Mouse (Mus musculus) midbrain, embryonic 11.5 days (tissue): Measurements from ENCODE around the gene Mdga2. TPM values are rescaled to one million over a fixed set of nuclear protein-coding genes. Genes with fewer than 3 reads are reported as not detected.

Experiments used
- ATAC-seq: fragments of 200-750 bp; cut with Nextera tagmentation; 2 replicates; pipeline ENCODE4 v1.8.0; 2017; ENCODE audit warnings: moderate TSS enrichment, moderate library complexity; ENCODE audit not compliant: low FRiP score
- DNase-seq: peaks from one replicate; pipeline ENCODE4 v3.0.0; 2015; ENCODE audit warnings: low spot score; ENCODE audit errors: missing footprints
- H3K27ac ChIP-seq: fragments of 300-500 bp; sonication (generic); 2 replicates; pipeline ENCODE4 v1.5.1; 2014; ENCODE audit warnings: low read depth, low read length
- H3K27me3 ChIP-seq: fragments of 300-500 bp; sonication (generic); 2 replicates; pipeline ENCODE4 v1.6.1; 2014; ENCODE audit warnings: mild to moderate bottlenecking, low read length, moderate library complexity, mixed read lengths; ENCODE audit not compliant: control insufficient read depth, insufficient read depth
- H3K36me3 ChIP-seq: fragments of 300-500 bp; sonication (generic); 2 replicates; pipeline ENCODE4 v1.6.1; 2014; ENCODE audit warnings: mild to moderate bottlenecking, low read length, moderate library complexity, mixed read lengths; ENCODE audit not compliant: control insufficient read depth, insufficient read depth
- H3K4me1 ChIP-seq: fragments of 300-500 bp; sonication (generic); 2 replicates; pipeline ENCODE4 v1.6.1; 2014; ENCODE audit warnings: low read length; ENCODE audit not compliant: control insufficient read depth, insufficient read depth
- H3K4me2 ChIP-seq: fragments of 300-500 bp; sonication (generic); 2 replicates; pipeline ENCODE4 v1.6.1; 2014; ENCODE audit warnings: mild to moderate bottlenecking, moderate library complexity
- H3K4me3 ChIP-seq: fragments of 300-500 bp; sonication (generic); 2 replicates; pipeline ENCODE4 v1.5.1; 2014; ENCODE audit warnings: low read depth, low read length
- H3K9ac ChIP-seq: fragments of 300-500 bp; sonication (generic); 2 replicates; pipeline ENCODE4 v1.6.1; 2014; ENCODE audit warnings: low read length
- H3K9me3 ChIP-seq: fragments of 300-500 bp; sonication (generic); 2 replicates; pipeline ENCODE4 v1.6.1; 2016; ENCODE audit warnings: low read length; ENCODE audit not compliant: control insufficient read depth
- WGBS: fragments of 180-500 bp; shearing (Covaris S2); extraction: QIAGEN DNeasy Blood & Tissue Kit; methylation state at CpG from one replicate; pipeline ENCODE4 v1.1.7; 2014; 5-methylcytosine and 5-hydroxymethylcytosine counted together
- polyA plus RNA-seq: library from polyadenylated mRNA; unstranded; fragments of >200 nt; fragmentation: Nextera tagmentation; extraction: Ambion mirVana; gene quantifications from 2 replicates; pipeline ENCODE4 v1.2.1, GENCODE M21; 2014

Gene Mdga2
- polyA plus RNA-seq, 1 experiment from 2014 or later, result 4.0 TPM

DNA sequence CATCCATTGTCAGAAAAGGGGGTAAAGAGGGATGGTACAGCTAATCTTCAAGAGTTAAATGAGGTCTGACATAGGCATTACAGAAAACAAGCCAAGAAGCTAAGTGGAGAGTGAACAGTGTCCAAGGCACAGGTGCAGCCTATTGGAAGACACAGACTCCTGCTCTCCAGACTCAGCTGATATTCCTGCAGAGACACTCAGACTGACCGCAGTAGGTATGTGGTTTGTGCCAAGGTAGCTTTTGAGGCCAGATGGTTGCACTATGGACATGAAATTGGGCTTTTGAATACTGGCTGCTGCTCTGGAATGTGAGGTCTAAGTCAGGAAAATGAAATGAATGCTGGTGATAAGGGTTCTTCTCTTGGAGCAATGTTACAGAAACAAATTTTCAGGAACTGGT is 44.2 kb downstream of the Mdga2 start:
- H3K9me3 ChIP-seq, result no peaks in the 10 kb centered on the region
- H3K27me3 ChIP-seq, result no peaks in the 10 kb centered on the region
- H3K4me1 ChIP-seq, result no peaks in the 10 kb centered on the region
- no peak overlapping the region for H3K4me2 ChIP-seq
- no peaks in the 10 kb centered on the region for H3K36me3 ChIP-seq
- H3K9ac ChIP-seq, result no peak overlapping the region
- no peak for ATAC-seq
- no peak overlapping the region for H3K4me3 ChIP-seq
- DNase-seq, result no peak
- no peak overlapping the region for H3K27ac ChIP-seq
- WGBS, result 88% methylated on average over 1 of the region's 1 CpGs

DNA sequence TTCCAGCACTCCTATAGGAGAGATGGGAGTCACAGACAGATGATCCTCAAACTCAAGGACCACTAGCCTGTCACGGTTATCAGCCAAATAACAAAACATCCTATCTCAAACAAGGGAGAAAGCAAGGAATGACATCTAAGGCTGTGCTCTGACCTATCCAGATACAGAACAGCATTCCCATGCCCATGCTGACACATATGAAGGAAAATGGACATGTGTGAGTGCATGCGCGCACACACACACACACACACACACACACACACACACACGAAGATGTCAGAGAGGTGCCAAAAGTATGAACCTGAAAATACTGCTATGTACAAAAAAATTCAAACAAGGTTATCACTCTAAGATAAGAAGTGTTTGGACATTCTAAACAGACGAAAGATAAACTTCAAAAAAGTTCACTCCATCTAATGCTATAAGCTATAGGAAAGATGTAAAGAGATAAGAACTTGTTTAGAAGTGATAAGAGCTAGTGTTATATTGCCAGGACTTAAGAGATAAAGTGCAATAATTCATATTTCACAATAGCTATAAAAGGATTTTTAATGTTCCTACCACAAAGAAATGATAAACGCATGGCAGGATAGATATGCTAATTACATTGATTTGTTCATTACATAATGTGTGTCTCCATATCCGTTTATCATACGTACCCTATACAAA is 65.6 kb downstream of the Mdga2 start:
- no peaks in the 10 kb centered on the region for H3K9me3 ChIP-seq
- no peaks in the 10 kb centered on the region for H3K36me3 ChIP-seq
- no peak for DNase-seq
- H3K4me1 ChIP-seq, result no peaks in the 10 kb centered on the region
- H3K27me3 ChIP-seq, result no peaks in the 10 kb centered on the region
- 93% methylated on average over 8 of the region's 8 CpGs for WGBS
- H3K27ac ChIP-seq, result no peak overlapping the region
- no peak overlapping the region for H3K9ac ChIP-seq
- H3K4me3 ChIP-seq, result no peak overlapping the region
- no peak overlapping the region for H3K4me2 ChIP-seq
- ATAC-seq, result no peak

DNA sequence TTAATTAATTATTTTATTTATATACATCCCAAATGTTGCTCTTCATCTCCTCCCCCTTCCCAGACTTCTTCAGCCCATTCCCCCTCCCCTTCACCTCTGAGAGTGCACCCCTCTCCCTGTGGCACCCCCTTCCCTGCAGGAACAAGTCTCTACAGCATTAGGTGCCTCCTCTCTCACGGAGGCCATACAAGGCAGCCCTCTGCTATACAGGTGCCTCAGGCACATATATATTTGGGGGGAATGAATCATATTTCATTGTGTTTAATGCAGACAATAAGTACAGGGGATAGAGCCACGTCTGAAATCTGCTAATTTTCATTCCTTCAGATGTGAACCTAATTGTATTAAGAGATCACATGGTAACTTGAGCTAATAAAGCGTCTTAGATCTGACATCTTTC is 69.3 kb downstream of the Mdga2 start:
- Histone ChIP-seq H3K9me3 (no peaks in the 10 kb centered on the region), H3K36me3 (no peaks in the 10 kb centered on the region), H3K4me1 (no peaks in the 10 kb centered on the region), H3K9ac (no peak overlapping the region), H3K27me3 (no peaks in the 10 kb centered on the region), H3K4me2 (no peak overlapping the region), H3K27ac (no peak overlapping the region), H3K4me3 (no peak overlapping the region)
- DNase-seq (no peak), ATAC-seq (no peak)
- WGBS, result 69% methylated on average over 3 of the region's 3 CpGs

DNA sequence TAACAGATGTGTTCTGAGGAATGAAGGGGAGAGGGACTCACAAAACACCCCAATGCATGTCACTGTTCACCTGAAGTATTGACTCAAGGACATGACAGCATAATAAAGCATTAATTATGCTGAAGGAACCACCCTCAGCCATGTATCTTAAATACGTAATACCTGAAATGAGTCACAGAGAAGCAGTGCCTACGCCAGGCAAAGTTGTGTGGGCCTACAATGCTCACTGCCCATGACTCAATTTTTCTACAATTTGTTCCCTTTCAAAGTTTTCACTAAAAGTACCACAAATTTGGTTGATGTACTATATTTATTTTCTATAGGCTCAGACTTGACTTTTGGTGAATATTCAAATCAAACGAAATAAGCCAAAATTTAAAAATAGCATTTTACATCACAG is 80.7 kb downstream of the Mdga2 start:
- H3K4me1 ChIP-seq, result no peaks in the 10 kb centered on the region
- 92% methylated on average over 3 of the region's 3 CpGs for WGBS
- DNase-seq (no peak), ATAC-seq (no peak)
- H3K36me3 ChIP-seq, result no peaks in the 10 kb centered on the region
- H3K4me2 ChIP-seq, result no peak overlapping the region
- H3K9me3 ChIP-seq, result no peaks in the 10 kb centered on the region
- H3K4me3 ChIP-seq, result no peak overlapping the region
- no peaks in the 10 kb centered on the region for H3K27me3 ChIP-seq
- H3K9ac ChIP-seq, result no peak overlapping the region
- H3K27ac ChIP-seq, result no peak overlapping the region

DNA sequence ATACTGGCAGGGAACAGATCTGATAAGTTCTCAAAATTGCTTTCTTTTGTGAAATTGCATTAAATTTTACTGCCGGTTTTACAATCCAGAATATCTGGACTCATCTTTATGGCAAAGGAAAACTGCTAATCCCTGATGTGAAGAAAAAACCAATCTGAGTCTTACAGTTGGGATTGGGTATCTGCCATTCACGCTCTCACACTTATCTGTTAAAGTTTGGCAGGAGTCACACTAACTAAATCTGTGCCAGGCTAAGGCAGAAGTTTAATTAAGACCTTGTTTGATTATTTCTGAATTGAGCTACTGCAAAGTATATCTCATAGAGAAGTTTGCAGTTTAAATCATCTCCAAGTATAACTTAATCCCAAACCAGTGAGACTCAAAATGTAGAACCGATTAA is 82.2 kb downstream of the Mdga2 start:
- no peak overlapping the region for H3K27ac ChIP-seq
- H3K4me3 ChIP-seq, result no peak overlapping the region
- H3K9me3 ChIP-seq, result no peaks in the 10 kb centered on the region
- H3K4me1 ChIP-seq, result no peaks in the 10 kb centered on the region
- no peak overlapping the region for H3K9ac ChIP-seq
- ATAC-seq (no peak), DNase-seq (no peak)
- no peak overlapping the region for H3K4me2 ChIP-seq
- H3K36me3 ChIP-seq, result no peaks in the 10 kb centered on the region
- H3K27me3 ChIP-seq, result no peaks in the 10 kb centered on the region
- 91% methylated on average over 3 of the region's 3 CpGs for WGBS

DNA sequence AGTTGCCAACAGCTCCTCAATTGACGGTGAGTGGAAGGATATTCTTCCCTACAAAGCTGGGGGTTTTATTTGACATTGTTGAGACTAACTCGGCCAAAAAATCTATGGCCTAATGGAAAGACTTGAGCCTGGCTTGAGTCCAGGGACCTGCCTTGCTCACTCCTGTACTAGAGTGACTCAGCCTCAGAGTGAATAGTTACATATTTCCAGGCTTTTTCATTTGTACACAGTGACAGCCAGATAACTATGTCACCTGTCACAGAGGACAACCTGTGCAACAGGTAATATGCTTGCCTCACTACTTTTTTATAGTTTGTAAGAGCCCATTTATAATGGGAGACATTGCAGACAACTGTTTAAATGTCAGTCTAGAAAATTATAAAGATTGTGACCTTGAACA is 94.9 kb downstream of the Mdga2 start:
- 87% methylated on average over 2 of the region's 2 CpGs for WGBS
- ATAC-seq, result no peak
- H3K27ac ChIP-seq, result no peak overlapping the region
- H3K9ac ChIP-seq, result no peak overlapping the region
- no peak for DNase-seq
- H3K9me3 ChIP-seq, result no peaks in the 10 kb centered on the region
- no peak overlapping the region for H3K4me3 ChIP-seq
- H3K36me3 ChIP-seq, result no peaks in the 10 kb centered on the region
- no peak overlapping the region for H3K4me2 ChIP-seq
- no peaks in the 10 kb centered on the region for H3K27me3 ChIP-seq
- no peaks in the 10 kb centered on the region for H3K4me1 ChIP-seq

DNA sequence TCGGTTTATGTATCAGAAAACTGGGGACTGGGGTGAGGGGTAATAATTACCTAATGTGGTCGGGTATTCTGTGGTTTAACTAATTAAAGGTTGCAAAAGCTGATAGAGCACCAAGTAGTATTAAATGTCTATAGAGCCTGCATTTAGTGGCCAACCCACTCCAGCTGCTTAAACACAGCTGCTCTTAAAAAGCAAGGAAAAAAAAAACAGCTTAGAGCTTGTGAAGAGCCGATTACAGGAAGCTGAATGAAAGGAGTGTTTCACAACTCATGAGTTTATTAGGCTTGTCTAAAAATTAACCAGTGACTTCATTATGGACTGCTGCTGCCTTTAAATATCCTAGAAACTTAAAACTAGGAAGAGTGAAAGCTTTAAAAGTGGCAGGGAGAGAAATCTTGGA is 98.5 kb downstream of the Mdga2 start:
- Histone ChIP-seq H3K4me2 (no peak overlapping the region), H3K4me1 (no peaks in the 10 kb centered on the region), H3K9ac (no peak overlapping the region), H3K4me3 (no peak overlapping the region), H3K36me3 (no peaks in the 10 kb centered on the region), H3K9me3 (no peaks in the 10 kb centered on the region), H3K27me3 (no peaks in the 10 kb centered on the region), H3K27ac (no peak overlapping the region)
- DNase-seq (no peak), ATAC-seq (no peak)
- 56% methylated on average over 3 of the region's 3 CpGs for WGBS

DNA sequence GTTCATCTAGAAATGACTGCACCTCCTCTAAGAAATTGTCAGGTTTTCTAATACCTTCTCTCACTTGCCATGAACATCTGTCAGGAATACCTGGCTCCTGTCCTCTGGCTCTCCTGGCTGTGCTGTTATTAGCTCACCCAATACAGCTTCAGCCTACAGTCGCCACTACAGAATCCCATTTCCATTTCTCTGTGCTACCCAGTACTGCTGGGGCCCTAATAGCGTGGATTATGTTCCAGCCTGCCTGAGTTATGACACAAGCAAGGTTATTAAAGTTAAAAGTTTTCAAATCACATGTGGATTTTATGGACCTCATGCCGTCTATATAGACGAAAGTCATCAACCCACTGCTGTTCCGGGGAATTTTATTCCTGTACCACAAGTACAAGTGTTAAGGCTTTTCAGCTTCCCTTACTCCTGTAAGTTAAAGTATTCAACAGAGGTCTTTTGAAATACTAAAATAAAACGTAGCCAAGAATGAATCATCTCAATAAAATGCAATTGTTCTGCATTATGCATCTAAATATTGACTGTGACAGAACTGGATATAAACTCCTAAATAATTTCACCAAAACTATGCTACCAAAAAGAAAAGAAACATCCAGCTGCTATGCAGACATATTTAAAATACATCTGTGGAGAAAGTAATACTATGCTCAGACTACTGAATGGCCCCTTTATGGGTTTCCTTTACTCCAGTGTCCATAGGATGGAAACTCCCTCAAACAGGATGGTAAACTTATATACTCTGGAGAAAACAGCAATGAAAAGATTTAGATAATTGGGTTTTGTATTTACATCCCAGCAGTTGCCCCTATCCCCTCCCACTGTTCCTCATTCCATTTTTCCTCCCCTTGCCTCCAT is 103.5 kb downstream of the Mdga2 start:
- no peaks in the 10 kb centered on the region for H3K36me3 ChIP-seq
- no peak overlapping the region for H3K27ac ChIP-seq
- H3K4me1 ChIP-seq, result no peaks in the 10 kb centered on the region
- H3K4me3 ChIP-seq, result no peak overlapping the region
- ATAC-seq, result no peak
- H3K4me2 ChIP-seq, result no peak overlapping the region
- H3K9ac ChIP-seq, result no peak overlapping the region
- H3K27me3 ChIP-seq, result no peaks in the 10 kb centered on the region
- no peaks in the 10 kb centered on the region for H3K9me3 ChIP-seq
- 84% methylated on average over 6 of the region's 6 CpGs for WGBS
- DNase-seq, result no peak

DNA sequence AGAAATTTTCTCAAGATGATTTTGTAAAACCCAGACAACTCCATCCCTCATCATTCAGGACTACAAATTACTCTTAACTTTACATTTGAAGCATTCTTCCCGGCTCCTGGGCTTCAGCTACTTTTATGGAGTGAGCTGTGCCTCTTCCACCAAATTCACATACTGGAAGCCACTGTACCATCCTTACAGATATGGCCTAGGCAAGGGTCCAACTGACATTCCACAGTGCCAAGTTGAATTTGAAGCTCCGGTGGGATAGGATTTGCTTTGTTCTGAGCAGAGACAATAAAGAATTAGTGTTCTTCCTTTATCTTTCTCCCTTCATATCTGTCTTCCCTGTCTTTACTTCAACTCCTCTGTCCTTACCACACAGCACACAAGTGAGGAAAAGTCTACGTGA is 118.2 kb downstream of the Mdga2 start:
- no peaks in the 10 kb centered on the region for H3K27me3 ChIP-seq
- 90% methylated on average over 3 of the region's 3 CpGs for WGBS
- H3K4me3 ChIP-seq, result no peak overlapping the region
- H3K9ac ChIP-seq, result no peak overlapping the region
- no peak overlapping the region for H3K4me2 ChIP-seq
- H3K9me3 ChIP-seq, result no peaks in the 10 kb centered on the region
- DNase-seq, result no peak
- no peak for ATAC-seq
- no peak overlapping the region for H3K27ac ChIP-seq
- no peaks in the 10 kb centered on the region for H3K36me3 ChIP-seq
- no peaks in the 10 kb centered on the region for H3K4me1 ChIP-seq
